Mouse (Mus musculus) T-helper 2 cell (primary cell): Measurements from ENCODE around the gene Arhgef33.
"Not testable (repeated sequence)": the region's sequence is repeated elsewhere in the genome, so short reads cannot be mapped to it uniquely, and the experiment has no call there.

Experiments used
- in situ Hi-C: fragments of 300-600 bp; cut with MboI, MseI; formaldehyde crosslinking; loops from one replicate; pipeline ENCODE4 v1.15.1; 2025; ENCODE audit warnings: high pct_unique_total_duplicates

The Arhgef33 gene

GRCm38 (mm10) chr17:80345277-80345676 lies 38.1 kb downstream of the Arhgef33 start:
- in situ Hi-C loops: no loop called here

DNA sequence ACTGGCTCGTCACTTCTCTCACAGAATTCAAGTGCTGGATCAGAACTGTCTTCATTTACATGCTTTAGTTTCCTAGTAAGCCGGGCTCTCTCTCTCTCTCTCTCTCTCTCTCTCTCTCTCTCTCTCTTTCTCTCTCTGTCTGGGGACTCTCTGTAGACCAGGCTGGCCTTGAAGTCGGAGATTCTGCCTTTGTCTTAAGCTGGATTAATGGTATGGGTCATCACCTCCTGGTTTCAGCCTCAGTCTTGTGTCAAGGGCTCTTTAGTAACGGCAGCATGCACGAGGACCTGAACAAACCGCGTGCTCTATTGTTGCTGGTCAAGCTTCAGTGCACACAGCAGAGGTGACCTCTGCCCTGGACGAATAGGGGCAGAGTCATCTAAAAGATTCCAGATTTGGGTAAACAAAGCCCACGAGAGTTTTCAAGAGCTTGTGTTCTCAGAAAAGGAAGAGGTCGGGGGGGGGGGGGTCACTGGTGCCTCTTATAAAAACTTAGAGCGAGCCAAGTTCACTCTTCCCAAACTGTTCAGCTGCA lies 39.5 kb downstream of the Arhgef33 start:
- in situ Hi-C loops: no loop called here

DNA sequence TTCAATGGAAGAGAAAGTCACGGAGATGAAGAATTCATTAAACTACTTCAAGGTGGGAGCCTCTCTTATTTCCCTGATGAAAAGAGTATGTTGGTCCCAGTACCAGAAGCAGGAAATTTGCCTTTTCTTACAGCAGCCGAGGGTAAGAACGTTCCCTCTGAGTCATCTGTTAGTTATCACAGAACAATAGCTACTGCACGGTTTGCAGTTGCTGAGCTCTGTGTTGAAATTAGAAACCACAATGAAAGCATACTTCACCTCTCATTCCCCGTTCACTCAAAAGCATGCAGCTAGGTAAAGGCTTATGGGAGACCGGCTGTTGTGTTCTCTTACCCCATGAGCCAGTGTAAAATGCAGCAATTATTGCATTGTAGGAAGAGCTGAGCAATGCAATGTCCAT lies 40.0 kb downstream of the Arhgef33 start:
- in situ Hi-C loops: no loop called here

- in situ Hi-C loops: no loop called here
Measured at GRCm38 (mm10) chr17:80360245-80360644, 53.0 kb downstream of the Arhgef33 start.

DNA sequence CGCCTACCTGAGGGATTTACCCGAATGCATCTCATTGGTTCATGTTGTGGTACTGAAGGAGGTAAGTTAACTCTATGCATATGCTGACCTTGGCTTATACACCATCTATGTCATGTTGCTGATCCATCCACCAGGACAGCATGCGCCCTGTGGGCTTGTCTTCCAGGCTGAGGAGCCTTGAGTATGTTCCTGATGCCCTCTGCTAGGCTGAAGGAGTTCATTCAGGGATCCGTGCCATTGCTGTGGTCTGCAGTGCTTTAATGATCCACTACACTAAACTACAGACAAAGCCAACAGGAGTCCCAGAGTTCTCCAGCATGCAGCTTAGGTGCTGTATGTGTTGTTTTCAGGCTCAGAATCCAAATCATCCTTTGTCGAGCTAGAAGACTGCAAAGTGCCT lies 60.1 kb downstream of the Arhgef33 start:
- in situ Hi-C loops: no loop called here

- in situ Hi-C loops: no loop called here
Measured at GRCm38 (mm10) chr17:80368606-80369005, 61.4 kb downstream of the Arhgef33 start.

- in situ Hi-C loops: loop anchor here (5.0 kb wide), 1 partner anchor 89 kb away; no protein-coding TSS in a partner anchor
Measured at GRCm38 (mm10) chr17:80372989-80373725, 66.0 kb downstream of the Arhgef33 start, which contains the start of gene Gm10190. TSS of gene Gm10190 (minus strand) at chr17:80373541.

- in situ Hi-C loops: loop anchor here (5.0 kb wide), 1 partner anchor 89 kb away; no protein-coding TSS in a partner anchor
Measured at GRCm38 (mm10) chr17:80373726-80374096, 66.5 kb downstream of the Arhgef33 start.

GRCm38 (mm10) chr17:80378386-80378785 lies 71.2 kb downstream of the Arhgef33 start:
- in situ Hi-C loops: not testable (repeated sequence)

- in situ Hi-C loops: no loop called here
Measured at GRCm38 (mm10) chr17:80385671-80386070, 78.5 kb downstream of the Arhgef33 start.

GRCm38 (mm10) chr17:80390024-80390423 lies 82.8 kb downstream of the Arhgef33 start:
- in situ Hi-C loops: no loop called here

- in situ Hi-C loops: no loop called here
Measured at GRCm38 (mm10) chr17:80391423-80392403, 84.5 kb downstream of the Arhgef33 start.

GRCm38 (mm10) chr17:80398243-80398642 lies 91.0 kb downstream of the Arhgef33 start:
- in situ Hi-C loops: no loop called here

DNA sequence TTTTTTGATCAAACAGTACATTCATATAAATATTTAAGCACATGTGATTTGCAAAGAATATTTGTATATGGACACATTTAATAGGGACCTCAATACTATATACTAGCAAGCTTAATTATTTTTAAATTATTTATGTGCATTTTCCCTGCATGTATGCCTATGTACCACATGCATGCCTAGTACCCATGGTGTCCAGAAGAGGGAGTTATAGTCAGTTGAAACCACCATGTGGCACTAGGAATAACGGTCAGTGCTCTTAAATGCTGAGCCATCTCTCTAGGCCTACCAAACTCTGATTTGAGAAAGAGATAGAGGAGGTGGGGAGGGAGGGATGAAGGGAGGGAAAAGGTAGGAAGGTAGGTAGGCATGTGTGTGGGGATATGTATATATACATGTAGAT lies 104.0 kb downstream of the Arhgef33 start:
- in situ Hi-C loops: no loop called here

DNA sequence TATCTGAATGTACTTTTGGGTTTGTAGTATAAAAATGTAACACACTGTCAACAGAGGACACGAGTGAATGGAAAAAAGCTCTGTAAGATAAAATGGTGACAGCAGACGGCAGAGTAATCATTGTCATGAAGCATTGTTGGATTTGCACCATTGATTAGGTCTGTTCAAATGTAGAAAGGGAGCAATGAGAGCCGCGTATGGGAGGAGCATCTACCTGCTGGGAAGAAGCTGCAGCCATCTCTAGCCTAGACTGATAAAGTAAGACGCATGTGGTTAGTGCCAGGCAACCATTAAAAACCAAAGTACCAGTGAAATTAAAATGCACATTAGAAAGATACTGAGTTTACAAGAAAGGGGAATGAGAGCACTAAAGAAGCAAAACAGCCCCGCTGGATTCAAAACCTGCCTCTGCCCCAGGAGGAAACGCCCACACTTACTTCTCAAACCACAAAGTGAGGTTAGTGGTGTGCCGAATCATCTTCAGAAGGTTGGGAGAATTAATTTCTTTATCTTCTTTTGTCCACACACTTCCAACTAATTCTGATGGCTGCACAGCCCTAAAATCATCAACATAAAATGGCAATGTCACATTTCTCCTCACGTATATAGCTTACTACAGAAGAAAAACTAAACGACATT lies 111.5 kb downstream of the Arhgef33 start:
- in situ Hi-C loops: no loop called here

DNA sequence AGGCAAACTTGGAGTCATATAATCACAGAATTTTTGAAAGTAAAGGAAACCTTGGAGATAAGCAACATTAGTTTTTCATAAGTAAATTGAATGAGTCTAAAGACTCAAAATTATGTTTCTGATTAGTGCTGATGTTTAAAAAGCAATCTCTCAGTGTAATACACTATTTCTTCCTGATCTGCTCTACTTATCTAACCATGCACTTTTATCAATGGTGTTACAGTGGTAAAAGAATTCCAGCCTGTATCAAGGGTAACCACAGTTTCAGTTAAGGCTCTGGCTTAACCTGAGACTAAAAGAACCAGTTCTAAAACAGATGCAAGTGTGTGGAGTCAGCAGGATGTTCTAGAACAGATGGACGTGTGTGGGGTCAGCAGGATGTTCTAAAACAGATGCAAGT lies 113.8 kb downstream of the Arhgef33 start:
- in situ Hi-C loops: no loop called here

DNA sequence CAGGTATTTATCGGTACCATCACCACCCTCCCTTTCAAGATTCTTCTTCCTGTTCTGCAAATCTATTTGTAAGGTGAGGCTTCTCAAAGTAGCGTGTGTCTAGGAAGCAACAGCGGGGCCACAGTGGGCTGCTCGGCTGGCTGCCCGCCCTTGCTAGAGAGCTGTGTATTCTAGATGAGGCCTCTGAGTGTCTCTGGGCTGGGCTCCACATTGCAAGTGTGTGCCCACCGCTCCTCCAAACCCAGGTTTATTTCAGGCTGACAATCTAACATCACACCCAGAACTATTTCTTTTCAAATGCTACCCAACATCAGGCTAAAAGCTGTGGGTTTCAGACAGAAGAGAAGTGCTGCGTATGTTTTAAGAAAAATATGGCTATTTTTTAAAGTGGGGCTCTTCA lies 119.0 kb downstream of the Arhgef33 start:
- in situ Hi-C loops: loop anchor here (25.0 kb wide), 1 partner anchor 1061 kb away; no protein-coding TSS in a partner anchor

GRCm38 (mm10) chr17:80426901-80427300 lies 119.7 kb downstream of the Arhgef33 start:
- in situ Hi-C loops: loop anchor here (25.0 kb wide), 1 partner anchor 1060 kb away; no protein-coding TSS in a partner anchor

GRCm38 (mm10) chr17:80427966-80428365 lies 120.8 kb downstream of the Arhgef33 start:
- in situ Hi-C loops: loop anchor here (25.0 kb wide), 1 partner anchor 1059 kb away; no protein-coding TSS in a partner anchor

GRCm38 (mm10) chr17:80431997-80432396 lies 124.8 kb downstream of the Arhgef33 start:
- in situ Hi-C loops: loop anchor here (25.0 kb wide), 1 partner anchor 1055 kb away; no protein-coding TSS in a partner anchor

- in situ Hi-C loops: loop anchor here (25.0 kb wide), 1 partner anchor 1053 kb away; no protein-coding TSS in a partner anchor
Measured at GRCm38 (mm10) chr17:80434430-80434829, 127.2 kb downstream of the Arhgef33 start.
